Mouse (Mus musculus) stomach, postnatal 0 days (tissue): ENCODE measurements around the gene Fbln1. TPM values are rescaled to one million over a fixed set of nuclear protein-coding genes. Genes with fewer than 3 reads are reported as not detected.

Experiments
- ATAC-seq: fragments of 200-750 bp; cut with Nextera tagmentation; 2 replicates; pipeline ENCODE4 v1.8.0; 2017; ENCODE audit not compliant: low FRiP score, low TSS enrichment
- DNase-seq: peaks from one replicate; pipeline ENCODE4 v3.0.0-alpha.2; 2016; ENCODE audit warnings: low spot score
- H3K27ac ChIP-seq: fragments of 300-500 bp; sonication (generic); replicated peaks from 2 replicates; pipeline ENCODE4 v1.5.1; 2014; ENCODE audit warnings: mild to moderate bottlenecking, control low read depth
- H3K27me3 ChIP-seq: fragments of 300-500 bp; sonication (generic); 2 replicates; pipeline ENCODE4 v1.6.1; 2014; ENCODE audit warnings: low read length; ENCODE audit not compliant: control insufficient read depth, insufficient read depth
- H3K36me3 ChIP-seq: fragments of 300-500 bp; sonication (generic); 2 replicates; pipeline ENCODE4 v1.6.1; 2014; ENCODE audit warnings: low read length, mixed read lengths; ENCODE audit not compliant: control insufficient read depth, insufficient read depth
- H3K4me1 ChIP-seq: fragments of 300-500 bp; sonication (generic); replicated peaks from 2 replicates; pipeline ENCODE4 v1.6.1; 2014; ENCODE audit warnings: antibody characterized with exemption; ENCODE audit not compliant: control insufficient read depth, insufficient read depth
- H3K4me2 ChIP-seq: fragments of 300-500 bp; sonication (generic); replicated peaks from 2 replicates; pipeline ENCODE4 v1.6.1; 2014; ENCODE audit warnings: low read depth, mild to moderate bottlenecking, control low read depth, moderate library complexity
- H3K4me3 ChIP-seq: fragments of 300-500 bp; sonication (generic); 2 replicates; pipeline ENCODE4 v1.5.1; 2014; ENCODE audit warnings: low read depth, low read length, control low read depth
- H3K9ac ChIP-seq: fragments of 300-500 bp; sonication (generic); 2 replicates; pipeline ENCODE4 v1.6.1; 2014; ENCODE audit warnings: mild to moderate bottlenecking, low read length, control low read depth, mixed read lengths
- H3K9me3 ChIP-seq: fragments of 300-500 bp; sonication (generic); 2 replicates; pipeline ENCODE4 v1.6.1; 2016; ENCODE audit warnings: low read length; ENCODE audit not compliant: control insufficient read depth
- CTCF ChIP-seq: IDR thresholded peaks from 2 replicates; pipeline ENCODE4 v1.5.1; 2016; ENCODE audit warnings: antibody characterized with exemption, low read depth, mild to moderate bottlenecking, moderate library complexity
- EP300 ChIP-seq: optimal IDR thresholded peaks from 2 replicates; pipeline ENCODE3; 2016; ENCODE audit warnings: antibody characterized with exemption
- WGBS: fragments of 180-500 bp; shearing (Covaris S2); extraction: QIAGEN DNeasy Blood & Tissue Kit; methylation state at CpG from one replicate; pipeline ENCODE4 v1.1.7; 2014; 5-methylcytosine and 5-hydroxymethylcytosine counted together
- polyA plus RNA-seq: library from polyadenylated mRNA; unstranded; fragments of >200 nt; fragmentation: Nextera tagmentation; extraction: Ambion mirVana; gene quantifications from 2 replicates; pipeline ENCODE4 v1.2.1, GENCODE M21; 2015

The Fbln1 gene
- polyA plus RNA-seq, 1 experiment from 2014 or later, result 112 TPM

DNA sequence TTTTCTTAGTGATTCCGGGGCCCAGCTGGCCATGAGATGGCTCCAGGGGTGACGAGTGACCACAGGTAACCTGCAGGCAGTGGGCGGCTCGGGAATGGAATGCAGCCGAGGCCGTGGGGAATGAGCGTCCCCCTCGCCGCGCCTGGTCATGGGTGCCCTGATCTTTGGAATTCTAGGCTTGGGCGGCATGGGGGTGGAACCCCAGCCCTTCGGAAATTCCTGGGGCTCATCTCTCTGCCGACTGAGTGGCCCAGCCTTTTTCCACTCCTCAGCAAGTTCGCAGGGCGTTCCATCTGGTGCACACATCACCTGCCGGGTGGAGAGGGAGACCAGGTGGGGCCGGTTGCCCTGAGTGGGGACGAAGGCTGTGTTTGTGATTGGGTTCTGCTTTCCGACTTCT is 62.1 kb downstream of the Fbln1 start:
- H3K9ac ChIP-seq, result no peak overlapping the region
- no peak overlapping the region for H3K4me3 ChIP-seq
- no peak for DNase-seq
- no peaks in the 10 kb centered on the region for H3K4me1 ChIP-seq
- H3K27ac ChIP-seq, result no peak overlapping the region
- no peaks in the 10 kb centered on the region for H3K9me3 ChIP-seq
- no peaks in the 10 kb centered on the region for H3K27me3 ChIP-seq
- no peak for TF ChIP-seq CTCF
- TF ChIP-seq EP300, result no peak
- H3K4me2 ChIP-seq, result no peak overlapping the region
- 92% methylated on average over 19 of the region's 19 CpGs for WGBS
- H3K36me3 ChIP-seq, result no peaks in the 10 kb centered on the region
- ATAC-seq, result no peak

GRCm38 (mm10) chr15:85272988-85273387 is 67.2 kb downstream of the Fbln1 start:
- ATAC-seq, result peak; percentile 32; the same call in 1 of the 2 replicates
- Histone ChIP-seq H3K9ac (no peak overlapping the region), H3K4me1 (no peaks in the 10 kb centered on the region), H3K9me3 (no peaks in the 10 kb centered on the region), H3K4me2 (no peak overlapping the region), H3K4me3 (no peak overlapping the region), H3K36me3 (no peaks in the 10 kb centered on the region; the same call in 1 of the 2 replicates), H3K27me3 (no peaks in the 10 kb centered on the region), H3K27ac (no peak overlapping the region)
- DNase-seq, result peak; percentile 30
- 23% methylated on average over 11 of the region's 11 CpGs for WGBS
- TF ChIP-seq CTCF, result no peak
- peak; percentile 57 for TF ChIP-seq EP300

- Histone ChIP-seq H3K27ac (no peak overlapping the region), H3K36me3 (no peaks in the 10 kb centered on the region; the same call in 1 of the 2 replicates), H3K4me3 (no peak overlapping the region), H3K27me3 (no peaks in the 10 kb centered on the region), H3K4me1 (no peaks in the 10 kb centered on the region), H3K4me2 (no peak overlapping the region), H3K9me3 (no peaks in the 10 kb centered on the region), H3K9ac (no peak overlapping the region)
- WGBS, result 71% methylated on average over 8 of the region's 8 CpGs
- DNase-seq (no peak), ATAC-seq (no peak)
- TF ChIP-seq EP300, result no peak
- TF ChIP-seq CTCF, result no peak
These were observed 71.5 kb downstream of the Fbln1 start for GRCm38 (mm10) chr15:85277221-85277620.

GRCm38 (mm10) chr15:85278986-85279385 is 73.2 kb downstream of the Fbln1 start:
- no peak overlapping the region for H3K4me3 ChIP-seq
- 85% methylated on average over 5 of the region's 5 CpGs for WGBS
- no peak for ATAC-seq
- no peak for TF ChIP-seq CTCF
- no peak overlapping the region for H3K27ac ChIP-seq
- H3K27me3 ChIP-seq, result no peaks in the 10 kb centered on the region
- H3K9me3 ChIP-seq, result no peaks in the 10 kb centered on the region
- H3K9ac ChIP-seq, result no peak overlapping the region
- no peaks in the 10 kb centered on the region for H3K4me1 ChIP-seq
- no peak for DNase-seq
- no peaks in the 10 kb centered on the region; the same call in 1 of the 2 replicates for H3K36me3 ChIP-seq
- H3K4me2 ChIP-seq, result no peak overlapping the region

DNA sequence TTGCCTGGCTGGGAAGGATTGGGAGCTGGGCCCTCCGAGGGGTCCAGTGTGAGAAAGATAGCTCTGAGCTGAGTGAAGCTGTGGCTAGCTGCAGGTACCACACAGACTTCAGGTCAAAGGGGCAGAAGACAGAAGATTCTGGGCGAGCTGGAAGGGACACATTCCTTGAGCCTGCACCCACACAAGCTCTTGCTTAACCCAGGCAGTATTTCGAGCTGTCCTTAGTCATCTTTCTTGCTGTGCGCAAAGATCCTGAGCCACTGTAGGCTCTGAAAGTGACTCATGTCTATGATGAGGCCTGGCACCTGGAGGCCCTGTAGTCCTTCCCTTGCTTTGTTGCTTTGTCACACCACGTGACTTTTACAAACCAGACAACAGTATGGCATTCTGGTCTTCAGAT is 76.3 kb downstream of the Fbln1 start:
- no peak for TF ChIP-seq CTCF
- no peak for TF ChIP-seq EP300
- Histone ChIP-seq H3K9ac (no peak overlapping the region), H3K4me3 (no peak overlapping the region), H3K4me2 (no peak overlapping the region), H3K4me1 (no peaks in the 10 kb centered on the region), H3K9me3 (no peaks in the 10 kb centered on the region), H3K36me3 (no peaks in the 10 kb centered on the region), H3K27me3 (no peaks in the 10 kb centered on the region), H3K27ac (no peak overlapping the region)
- 74% methylated on average over 5 of the region's 5 CpGs for WGBS
- ATAC-seq (no peak; the same call in 1 of the 2 replicates), DNase-seq (no peak)

DNA sequence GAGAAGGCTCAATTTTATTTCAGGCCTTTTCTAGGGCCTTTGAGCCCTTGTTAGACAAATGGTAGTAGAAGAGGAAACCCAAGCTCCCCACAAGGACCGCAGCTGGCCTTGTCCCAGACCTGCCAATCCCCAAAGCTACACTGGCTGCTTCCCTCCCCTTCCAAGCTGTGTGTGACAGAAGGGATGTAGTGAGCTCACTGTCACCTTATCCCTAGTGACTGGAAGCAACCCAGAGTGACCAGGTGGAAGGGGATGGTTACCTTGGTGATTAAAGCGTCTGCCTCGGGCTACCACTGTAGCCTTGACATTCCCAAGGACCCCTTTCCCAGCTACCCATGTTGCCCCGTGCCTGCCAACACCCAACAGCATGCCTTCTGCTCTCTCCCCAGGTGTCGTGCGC is 78.9 kb downstream of the Fbln1 start:
- peak overlapping the region; percentile 40; the same call in 1 of the 2 replicates for H3K27ac ChIP-seq
- 94% methylated on average over 6 of the region's 6 CpGs for WGBS
- H3K36me3 ChIP-seq, result no peaks in the 10 kb centered on the region
- H3K9me3 ChIP-seq, result no peaks in the 10 kb centered on the region
- ATAC-seq (no peak), DNase-seq (no peak)
- no peak overlapping the region for H3K4me2 ChIP-seq
- H3K27me3 ChIP-seq, result no peaks in the 10 kb centered on the region
- TF ChIP-seq EP300 (no peak), CTCF (no peak)
- no peak overlapping the region for H3K9ac ChIP-seq
- no peaks in the 10 kb centered on the region for H3K4me1 ChIP-seq
- H3K4me3 ChIP-seq, result no peak overlapping the region
